Mouse (Mus musculus) myocyte (in vitro differentiated cells): ENCODE measurements around the gene Kif26b. TPM values are rescaled to one million over a fixed set of nuclear protein-coding genes. Genes with fewer than 3 reads are reported as not detected.

ENCODE experiments used
- H3K27me3 ChIP-seq: one replicate; pipeline ENCODE4 v1.6.1; 2011; ENCODE audit not compliant: control insufficient read depth, insufficient read depth, insufficient read length
- H3K36me3 ChIP-seq: one replicate; pipeline ENCODE4 v1.6.1; 2011; ENCODE audit not compliant: control insufficient read depth, insufficient read depth
- H3K4me2 ChIP-seq: one replicate; pipeline ENCODE4 v1.6.1; 2011; ENCODE audit warnings: low read depth, control low read depth
- H3K4me3 ChIP-seq: one replicate; pipeline ENCODE4 v1.5.1; 2011; ENCODE audit warnings: mild to moderate bottlenecking, control low read depth, moderate library complexity
- H3K79me2 ChIP-seq: one replicate; pipeline ENCODE4 v1.6.1; 2011; ENCODE audit not compliant: control insufficient read depth, insufficient read depth
- H3ac ChIP-seq: one replicate; pipeline ENCODE4 v1.6.1; 2011; ENCODE audit not compliant: control insufficient read depth, insufficient read length
- CEBPB ChIP-seq: IDR thresholded peaks from 2 replicates; pipeline ENCODE4 v1.6.1; 2011; ENCODE audit warnings: mild to moderate bottlenecking, moderate library complexity; ENCODE audit not compliant: poor library complexity, insufficient read depth, severe bottlenecking
- E2F4 ChIP-seq: IDR thresholded peaks from one replicate; pipeline ENCODE4 v1.6.1; 2011; ENCODE audit warnings: mild to moderate bottlenecking, control low read depth, moderate library complexity; ENCODE audit not compliant: insufficient read depth
- MAX ChIP-seq: IDR thresholded peaks from one replicate; pipeline ENCODE4 v1.6.1; 2011; ENCODE audit warnings: low read depth, mild to moderate bottlenecking, control low read depth
- MYOD1 ChIP-seq, 3 experiments: IDR thresholded peaks; one replicate each; pipeline ENCODE4 v1.6.1; 2011; ENCODE audit warnings: control low read depth in 2 of 3, low read depth in 2 of 3, mild to moderate bottlenecking in 2 of 3, moderate library complexity in 1 of 3; ENCODE audit not compliant: insufficient read length in 2 of 3, control insufficient read depth in 1 of 3
- MYOG ChIP-seq, 3 experiments: IDR thresholded peaks; one replicate each; pipeline ENCODE4 v1.6.1; 2011; ENCODE audit warnings: control low read depth in 2 of 3, low read depth in 2 of 3, mild to moderate bottlenecking in 2 of 3; ENCODE audit not compliant: insufficient read length in 2 of 3, control insufficient read depth in 1 of 3, insufficient read depth in 1 of 3
- POLR2A ChIP-seq: IDR thresholded peaks from one replicate; pipeline ENCODE4 v1.6.1; 2011; ENCODE audit warnings: low read depth, mild to moderate bottlenecking, control low read depth, moderate library complexity; ENCODE audit not compliant: insufficient read length
- POLR2AphosphoS2 ChIP-seq: IDR thresholded peaks from one replicate; pipeline ENCODE4 v1.6.1; 2011; ENCODE audit warnings: low read depth, control low read depth; ENCODE audit not compliant: insufficient read length
- REST ChIP-seq: IDR thresholded peaks from one replicate; pipeline ENCODE4 v1.6.1; 2011; ENCODE audit warnings: mild to moderate bottlenecking, control low read depth, moderate library complexity; ENCODE audit not compliant: insufficient read depth, insufficient read length
- SRF ChIP-seq: IDR thresholded peaks from one replicate; pipeline ENCODE4 v1.6.1; 2011; ENCODE audit warnings: low read depth; ENCODE audit not compliant: control insufficient read depth, insufficient read length
- TCF12 ChIP-seq: IDR thresholded peaks from one replicate; pipeline ENCODE4 v1.6.1; 2011; ENCODE audit warnings: mild to moderate bottlenecking, control low read depth; ENCODE audit not compliant: poor library complexity, insufficient read depth, severe bottlenecking
- TCF3 ChIP-seq: IDR thresholded peaks from one replicate; pipeline ENCODE4 v1.6.1; 2011; ENCODE audit warnings: low read depth, control low read depth; ENCODE audit not compliant: insufficient read length
- USF1 ChIP-seq: IDR thresholded peaks from one replicate; pipeline ENCODE4 v1.6.1; 2011; ENCODE audit warnings: low read depth, mild to moderate bottlenecking, control low read depth, moderate library complexity
- polyA plus RNA-seq: library from polyadenylated mRNA; unstranded; fragments of >200 nt; fragmentation: generic; extraction: Trizol; gene quantifications from one replicate; pipeline ENCODE4 v1.2.1, GENCODE M21; 2012; ENCODE audit warnings: missing spikeins

The Kif26b gene
- polyA plus RNA-seq, 1 experiment: 5.9 TPM

DNA sequence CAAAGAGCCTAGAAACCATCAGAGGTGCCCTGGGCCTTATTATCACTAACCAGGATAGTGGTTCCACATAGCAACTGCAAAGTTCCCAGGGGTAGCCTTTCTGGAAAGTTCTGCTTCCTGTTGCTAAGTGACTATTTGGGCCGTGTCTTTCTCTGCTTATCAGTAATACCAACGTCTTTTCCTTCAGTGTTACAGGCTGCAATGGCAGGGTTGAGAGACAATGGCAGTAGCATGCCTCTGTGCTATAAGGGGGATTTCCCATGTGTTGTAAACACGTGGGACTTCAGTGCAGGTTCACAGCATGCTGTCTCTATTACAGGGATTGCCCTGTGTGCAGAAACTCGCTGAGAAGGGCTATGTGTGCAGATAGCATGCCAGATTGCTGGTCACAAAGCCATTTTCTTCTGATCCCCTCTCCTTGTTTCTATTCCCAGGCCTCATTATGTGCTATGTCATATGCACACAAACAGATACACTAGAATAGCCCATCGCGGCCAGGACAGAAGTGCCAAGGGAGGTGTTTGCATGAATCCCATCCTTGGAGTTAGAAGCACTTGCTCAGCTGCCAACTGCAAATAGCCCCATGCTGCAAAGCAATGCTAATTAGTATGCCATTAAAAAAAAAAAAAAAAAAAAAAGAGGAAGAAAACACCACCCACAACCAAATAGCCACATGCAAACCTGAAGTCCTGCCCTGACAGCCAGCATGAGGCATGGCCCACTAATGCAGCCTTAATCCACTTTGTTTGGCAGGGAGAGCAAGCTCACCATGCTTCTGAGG is 384.2 kb downstream of the Kif26b start:
- no peaks in the 10 kb centered on the region for H3K36me3 ChIP-seq

DNA sequence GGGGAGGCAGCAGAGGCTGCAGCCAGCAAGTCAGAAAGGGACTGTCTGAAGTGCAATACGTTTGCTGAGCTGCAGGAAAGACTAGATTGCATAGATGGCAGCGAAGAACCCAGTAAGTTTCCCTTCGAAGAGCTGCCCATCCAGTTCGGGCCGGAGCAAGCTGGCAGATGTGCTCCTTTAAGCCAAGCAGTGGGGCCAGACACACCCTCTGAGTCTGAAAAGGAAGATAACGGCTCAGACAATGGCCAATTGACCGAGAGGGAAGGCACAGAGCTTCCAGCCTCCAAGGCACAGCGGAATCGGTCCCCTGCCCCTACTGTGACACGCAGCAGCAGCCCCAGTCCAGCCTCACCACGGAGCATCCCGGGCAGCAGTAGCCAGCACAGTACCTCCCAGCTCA is 386.1 kb downstream of the Kif26b start:
- H3K36me3 ChIP-seq: no peaks in the 10 kb centered on the region
- no peak overlapping the region for H3K4me3 ChIP-seq
- no peaks in the 10 kb centered on the region for H3K27me3 ChIP-seq
- no peaks in the 10 kb centered on the region for H3K79me2 ChIP-seq
- no peak overlapping the region for H3K4me2 ChIP-seq
- no peak overlapping the region for H3ac ChIP-seq
- TF ChIP-seq POLR2AphosphoS2 (no peak), TCF3 (no peak), USF1 (no peak), E2F4 (no peak), MYOD1 (IDR thresholded peaks at IDR 0.05; ENCODE audit: control insufficient read depth in 1 of 3, insufficient read length in 2 of 3, low read depth in 2 of 3) (no peak), SRF (no peak), MYOG (IDR thresholded peaks at IDR 0.05; ENCODE audit: control insufficient read depth in 1 of 3, insufficient read depth in 1 of 3, insufficient read length in 2 of 3, low read depth in 2 of 3) (no peak), POLR2A (no peak), CEBPB (no peak), TCF12 (no peak), REST (no peak), MAX (no peak)

More for the DNA sequence above, 384.2 kb downstream of the Kif26b start:
- H3ac ChIP-seq: no peak overlapping the region
- H3K4me3 ChIP-seq: no peak overlapping the region
- no peak overlapping the region for H3K4me2 ChIP-seq
- TF ChIP-seq SRF (no peak), TCF12 (no peak), MYOG (IDR thresholded peaks at IDR 0.05; ENCODE audit: control insufficient read depth in 1 of 3, insufficient read depth in 1 of 3, insufficient read length in 2 of 3, low read depth in 2 of 3) (no peak), MYOD1 (IDR thresholded peaks at IDR 0.05; ENCODE audit: control insufficient read depth in 1 of 3, insufficient read length in 2 of 3, low read depth in 2 of 3) (no peak), CEBPB (no peak), POLR2AphosphoS2 (no peak), POLR2A (no peak), REST (no peak), USF1 (no peak), MAX (no peak), TCF3 (no peak), E2F4 (no peak)
- no peaks in the 10 kb centered on the region for H3K27me3 ChIP-seq
- H3K79me2 ChIP-seq: no peaks in the 10 kb centered on the region

DNA sequence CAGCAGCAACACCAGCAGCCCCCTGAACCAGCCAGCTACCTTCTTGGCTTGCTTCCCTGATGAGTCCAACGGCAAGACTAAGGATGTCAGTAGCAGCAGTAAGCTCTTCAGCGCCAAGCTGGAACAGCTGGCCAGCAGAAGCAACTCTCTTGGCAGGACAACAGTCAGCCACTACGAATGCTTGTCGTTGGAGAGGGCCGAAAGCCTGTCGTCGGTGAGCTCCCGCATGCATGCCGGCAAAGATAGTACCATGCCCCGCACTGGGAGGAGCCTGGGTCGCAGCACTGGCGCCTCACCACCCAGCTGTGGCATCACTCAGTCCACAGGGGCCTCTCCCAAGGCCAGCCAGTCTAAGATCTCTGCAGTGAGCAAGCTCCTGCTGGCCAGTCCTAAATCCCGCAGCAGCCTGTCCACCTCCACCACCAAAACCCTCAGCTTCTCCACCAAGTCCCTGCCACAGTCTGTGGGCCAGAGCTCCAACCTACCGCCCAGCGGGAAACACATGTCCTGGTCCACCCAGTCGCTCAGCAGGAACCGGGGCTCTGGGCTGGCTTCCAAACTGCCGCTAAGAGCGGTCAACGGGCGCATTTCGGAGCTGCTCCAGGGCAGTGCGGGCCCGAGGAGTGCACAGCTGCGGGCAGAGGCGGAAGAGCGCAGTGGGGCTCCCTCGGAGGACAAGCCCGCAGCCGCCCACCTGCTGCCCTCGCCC is 388.4 kb downstream of the Kif26b start:
- H3K36me3 ChIP-seq: no peaks in the 10 kb centered on the region
- no peaks in the 10 kb centered on the region for H3K27me3 ChIP-seq
- H3K4me2 ChIP-seq: no peak overlapping the region
- TF ChIP-seq POLR2A (no peak), REST (no peak), SRF (no peak), USF1 (no peak), TCF12 (no peak), MYOD1 (IDR thresholded peaks at IDR 0.05; ENCODE audit: control insufficient read depth in 1 of 3, insufficient read length in 2 of 3, low read depth in 2 of 3) (no peak), CEBPB (no peak), POLR2AphosphoS2 (no peak), E2F4 (no peak), TCF3 (no peak), MYOG (IDR thresholded peaks at IDR 0.05; ENCODE audit: control insufficient read depth in 1 of 3, insufficient read depth in 1 of 3, insufficient read length in 2 of 3, low read depth in 2 of 3) (no peak), MAX (no peak)
- no peak overlapping the region for H3ac ChIP-seq
- no peaks in the 10 kb centered on the region for H3K79me2 ChIP-seq
- no peak overlapping the region for H3K4me3 ChIP-seq

DNA sequence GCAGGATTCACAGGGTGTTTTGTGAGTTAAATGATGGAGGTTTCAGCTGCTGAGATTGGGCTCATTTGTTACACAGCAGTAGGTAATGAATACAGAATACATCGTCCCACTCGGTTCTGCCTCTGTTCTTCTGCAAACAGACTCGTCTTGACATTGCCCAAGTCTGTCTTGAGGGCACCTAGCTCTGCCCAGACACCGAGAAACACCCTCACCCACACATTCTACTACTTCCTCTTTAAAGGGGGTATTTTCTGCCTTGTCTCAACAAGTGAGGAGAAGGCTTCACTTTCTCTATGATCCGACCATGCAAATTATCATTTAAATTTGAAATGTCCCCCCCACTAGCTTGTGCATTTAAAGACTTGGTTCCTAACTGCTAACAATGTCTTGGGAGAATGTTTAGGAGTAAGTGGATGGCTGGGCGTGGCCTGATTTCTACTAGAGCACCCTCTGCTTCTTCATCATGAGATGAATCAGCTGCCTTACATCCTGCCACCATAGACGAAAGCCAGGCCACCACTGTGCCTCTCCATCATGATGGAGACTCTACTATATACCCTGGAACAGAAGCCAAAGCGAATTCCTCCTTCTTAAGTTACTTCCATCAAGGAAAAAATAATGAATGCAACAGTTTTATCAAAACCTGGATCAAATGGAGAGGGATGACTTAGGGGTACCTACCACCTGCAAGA is 395.7 kb downstream of the Kif26b start:
- Histone ChIP-seq H3K79me2 (no peaks in the 10 kb centered on the region), H3K4me3 (no peak overlapping the region), H3K4me2 (no peak overlapping the region), H3ac (no peak overlapping the region), H3K27me3 (no peaks in the 10 kb centered on the region), H3K36me3 (no peaks in the 10 kb centered on the region)
- TF ChIP-seq REST: no peak
- no peak for TF ChIP-seq POLR2AphosphoS2
- TF ChIP-seq SRF: no peak
- no peak for TF ChIP-seq POLR2A
- no peak for TF ChIP-seq MAX
- TF ChIP-seq E2F4: no peak
- no peak for TF ChIP-seq MYOD1 (IDR thresholded peaks at IDR 0.05; ENCODE audit: control insufficient read depth in 1 of 3, insufficient read length in 2 of 3, low read depth in 2 of 3)
- TF ChIP-seq CEBPB: no peak
- no peak for TF ChIP-seq TCF3
- TF ChIP-seq MYOG (IDR thresholded peaks at IDR 0.05; ENCODE audit: control insufficient read depth in 1 of 3, insufficient read depth in 1 of 3, insufficient read length in 2 of 3, low read depth in 2 of 3): no peak
- no peak for TF ChIP-seq USF1
- no peak for TF ChIP-seq TCF12
